Mouse (Mus musculus): ENCODE data around the gene Gm10192. TPM values are rescaled to one million over a fixed set of nuclear protein-coding genes. Genes with fewer than 3 reads are reported as not detected.

The Gm10192 gene
- polyA plus RNA-seq (2012; rRNA removed; ENCODE audit: low replicate concordance) = not detected in 2 replicates

GRCm38 (mm10) chr4:97183066-97183465, at the start of gene Gm10192:
TSS of gene Gm10192 (minus strand) at chr4:97183166.

